In the genomic region with DNA sequence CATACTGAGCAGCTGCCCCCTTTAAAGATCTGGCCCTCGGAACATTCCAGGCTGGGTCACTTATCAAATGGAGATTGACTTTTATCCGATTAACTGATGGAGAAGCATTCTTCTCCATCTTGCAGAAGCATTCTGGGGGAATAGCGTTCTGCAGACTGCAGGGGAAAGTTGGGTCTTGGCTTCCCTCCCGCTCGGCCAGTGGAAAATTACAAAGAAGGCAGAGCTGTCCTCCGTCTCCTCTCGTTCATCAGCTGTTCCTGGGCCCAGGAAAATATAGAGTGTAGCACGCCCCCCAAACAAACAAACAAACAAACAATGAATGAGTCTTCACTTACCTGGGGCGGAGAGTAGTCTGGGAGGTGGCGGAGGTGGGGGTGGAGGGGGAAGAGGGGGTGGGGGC, we compare ENCODE assay signal across 16 mouse cellular contexts. TPM values are rescaled to one million over a fixed set of nuclear protein-coding genes. Genes with fewer than 3 reads are reported as not detected.
"Had no signal": no experiment of that assay in that cellular context is flagged by ENCODE, and none has a peak within 500 bp of the region (broad histone marks: within the 10 kb centered on the region; RNA-seq: fewer than 3 reads in every experiment).

No protein-coding gene starts in this region.

- H3K4me2 ChIP-seq: limb, embryonic 12.5 days; liver, embryonic 13.5 days; lung, embryonic 15.5 days; midbrain, embryonic 11.5 days; midbrain, embryonic 15.5 days had no signal

- H3K36me3 ChIP-seq: limb, embryonic 12.5 days; liver, embryonic 13.5 days; lung, embryonic 15.5 days; midbrain, embryonic 15.5 days had no signal

- H3K27me3 ChIP-seq: midbrain, embryonic 15.5 days had no signal

- H3K9me3 ChIP-seq: limb, embryonic 12.5 days; liver, embryonic 13.5 days; lung, embryonic 15.5 days; megakaryocyte, embryonic 14.5 days; midbrain, embryonic 15.5 days had no signal

- H3K27ac ChIP-seq: layer of hippocampus, adult 2 months; limb, embryonic 12.5 days; liver, embryonic 13.5 days; lung, embryonic 15.5 days; macrophage; midbrain, embryonic 15.5 days had no signal

- ATAC-seq: intestine, embryonic 16.5 days; liver, postnatal 0 days; midbrain, embryonic 15.5 days had no signal

- DNase-seq: liver; liver, embryonic 13.5 days; liver, postnatal 0 days; lung, postnatal 14 days; right cerebral cortex, adult 18-20 months; right cerebral cortex, postnatal 25 days; thymus, postnatal 4 days had no signal

- H3K9ac ChIP-seq: liver, embryonic 13.5 days; liver, postnatal 0 days; lung, embryonic 15.5 days; midbrain, embryonic 15.5 days had no signal

- H3K4me1 ChIP-seq: limb, embryonic 12.5 days; liver, embryonic 13.5 days; lung, embryonic 15.5 days; megakaryocyte, embryonic 14.5 days; midbrain, embryonic 15.5 days had no signal

- H3K4me3 ChIP-seq: layer of hippocampus, adult 2 months; limb, embryonic 12.5 days; liver, embryonic 13.5 days; lung, embryonic 15.5 days; megakaryocyte, embryonic 14.5 days; midbrain, embryonic 15.5 days had no signal

RNA-seq across cellular contexts. Expression of gene Prima1, which starts 6.7 kb away (rescaled TPM):
- total RNA-seq: monocyte, adult 5-6 weeks had no signal
- polyA plus RNA-seq: limb, embryonic 12.5 days; liver, embryonic 13.5 days; liver, postnatal 0 days; macrophage had no signal
